Mouse (Mus musculus): ENCODE measurements around the gene Abt1. TPM values are rescaled to one million over a fixed set of nuclear protein-coding genes. Genes with fewer than 3 reads are reported as not detected.

The Abt1 gene
- polyA plus RNA-seq, 1 experiment from 2014 or later, result 17.1 TPM

Other genes starting within 250 kb of the Abt1 start
- not detected in 2 replicates for gene Vmn1r220, start 235.9 kb downstream of the Abt1 start, polyA plus RNA-seq (2016; fragmentation: Nextera tagmentation; extraction: Ambion mirVana)
- gene Vmn1r221, start 209.7 kb downstream of the Abt1 start, polyA plus RNA-seq (2016; fragmentation: Nextera tagmentation; extraction: Ambion mirVana), result not detected in 2 replicates
- not detected in 2 replicates for gene Vmn1r222, start 187.9 kb downstream of the Abt1 start, polyA plus RNA-seq (2016; fragmentation: Nextera tagmentation; extraction: Ambion mirVana)
- gene Vmn1r223, start 176.7 kb downstream of the Abt1 start, polyA plus RNA-seq (2016; fragmentation: Nextera tagmentation; extraction: Ambion mirVana), result 0.05 TPM in 1 of 2 replicates, not detected in the other
- 55.7 and 69.0 TPM in 2 replicates for gene Zfp322a, start 54.7 kb downstream of the Abt1 start, polyA plus RNA-seq (2016; fragmentation: Nextera tagmentation; extraction: Ambion mirVana)
- gene Btn1a1, start 42.0 kb upstream of the Abt1 start, polyA plus RNA-seq (2016; fragmentation: Nextera tagmentation; extraction: Ambion mirVana), result 0.08 and 0.10 TPM in 2 replicates
- gene Btn2a2, start 65.0 kb upstream of the Abt1 start, polyA plus RNA-seq (2016; fragmentation: Nextera tagmentation; extraction: Ambion mirVana), result 0.99 and 1.9 TPM in 2 replicates
- gene Hist1h4h, start 107.2 kb upstream of the Abt1 start, polyA plus RNA-seq (2016; fragmentation: Nextera tagmentation; extraction: Ambion mirVana), result 2.4 and 4.5 TPM in 2 replicates
- gene Hist1h2af, start 110.0 kb upstream of the Abt1 start, polyA plus RNA-seq (2016; fragmentation: Nextera tagmentation; extraction: Ambion mirVana), result 8.0 and 11.7 TPM in 2 replicates
- gene Hist1h3g, start 111.6 kb upstream of the Abt1 start, polyA plus RNA-seq (2016; fragmentation: Nextera tagmentation; extraction: Ambion mirVana), result 4.7 and 5.3 TPM in 2 replicates
- gene Hist1h2bh, start 119.5 kb upstream of the Abt1 start, polyA plus RNA-seq (2016; fragmentation: Nextera tagmentation; extraction: Ambion mirVana), result 0.56 and 0.69 TPM in 2 replicates
- gene Hist1h3f, start 120.2 kb upstream of the Abt1 start, polyA plus RNA-seq (2016; fragmentation: Nextera tagmentation; extraction: Ambion mirVana), result 1.3 and 1.4 TPM in 2 replicates
- gene Hist1h4f, start 127.8 kb upstream of the Abt1 start, polyA plus RNA-seq (2016; fragmentation: Nextera tagmentation; extraction: Ambion mirVana), result 0.73 and 1.3 TPM in 2 replicates
- gene Hist1h1d, start 129.4 kb upstream of the Abt1 start, polyA plus RNA-seq (2016; fragmentation: Nextera tagmentation; extraction: Ambion mirVana), result 0.59 and 0.67 TPM in 2 replicates
- 5.6 and 7.8 TPM in 2 replicates for gene Hist1h3e, start 138.5 kb upstream of the Abt1 start, polyA plus RNA-seq (2016; fragmentation: Nextera tagmentation; extraction: Ambion mirVana)
- gene Hist1h2ae, start 147.4 kb upstream of the Abt1 start, polyA plus RNA-seq (2016; fragmentation: Nextera tagmentation; extraction: Ambion mirVana), result 109 and 113 TPM in 2 replicates
- 7.3 and 8.1 TPM in 2 replicates for gene Hist1h2bg, start 147.5 kb upstream of the Abt1 start, polyA plus RNA-seq (2016; fragmentation: Nextera tagmentation; extraction: Ambion mirVana)
- gene Hist1h2bf, start 150.3 kb upstream of the Abt1 start, polyA plus RNA-seq (2016; fragmentation: Nextera tagmentation; extraction: Ambion mirVana), result 2.4 and 3.5 TPM in 2 replicates
- 1.3 and 3.9 TPM in 2 replicates for gene Hist1h2ad, start 150.5 kb upstream of the Abt1 start, polyA plus RNA-seq (2016; fragmentation: Nextera tagmentation; extraction: Ambion mirVana)
- gene Hist1h3d, start 151.9 kb upstream of the Abt1 start, polyA plus RNA-seq (2016; fragmentation: Nextera tagmentation; extraction: Ambion mirVana), result 7.7 and 9.6 TPM in 2 replicates
- 109 and 120 TPM in 2 replicates for gene Hist1h4d, start 157.7 kb upstream of the Abt1 start, polyA plus RNA-seq (2016; fragmentation: Nextera tagmentation; extraction: Ambion mirVana)
- 2.3 and 4.2 TPM in 2 replicates for gene Hist1h2be, start 197.3 kb upstream of the Abt1 start, polyA plus RNA-seq (2016; fragmentation: Nextera tagmentation; extraction: Ambion mirVana)
- gene Hist1h1e, start 198.7 kb upstream of the Abt1 start, polyA plus RNA-seq (2016; fragmentation: Nextera tagmentation; extraction: Ambion mirVana), result 19.6 and 20.6 TPM in 2 replicates

All from limb, embryonic 10.5 days (tissue).